ENCODE assay signal across 26 mouse cellular contexts in genomic region chr11:93440466-93440865, GRCm38 (mm10).
"Had no signal": no experiment of that assay in that cellular context is flagged by ENCODE, and none has a peak within 500 bp of the region (broad histone marks: within the 10 kb centered on the region; RNA-seq: fewer than 3 reads in every experiment).

No protein-coding gene starts in this region.

- H3K9ac ChIP-seq: heart, embryonic 13.5 days; heart, embryonic 15.5 days; hindbrain, embryonic 13.5 days; hindbrain, embryonic 15.5 days; intestine, embryonic 15.5 days; limb, embryonic 12.5 days; liver, embryonic 13.5 days; liver, embryonic 15.5 days had no signal

- DNase-seq: gastrocnemius, postnatal 14 days; gastrocnemius, postnatal 36 days; heart, adult 11 months; heart, adult 2 months; heart, postnatal 14 days; heart, postnatal 36 days; kidney, adult 18-20 months; kidney, adult 8-10 months; kidney, postnatal 10 days; kidney, postnatal 25 days; kidney, postnatal 4 days; liver; liver, embryonic 13.5 days had no signal

- H3K4me1 ChIP-seq: heart, embryonic 13.5 days; heart, embryonic 15.5 days; hindbrain, embryonic 13.5 days; intestine, embryonic 15.5 days; limb, embryonic 10.5 days; limb, embryonic 12.5 days; liver, embryonic 13.5 days; liver, embryonic 15.5 days had no signal

- H3K4me3 ChIP-seq: heart, adult 2 months; heart, embryonic 13.5 days; heart, embryonic 15.5 days; hindbrain, embryonic 13.5 days; hindbrain, embryonic 15.5 days; intestine, embryonic 15.5 days; layer of hippocampus, adult 2 months; limb, embryonic 10.5 days; limb, embryonic 12.5 days; liver, embryonic 13.5 days; liver, embryonic 15.5 days had no signal

- H3K9me3 ChIP-seq: heart, embryonic 13.5 days; heart, embryonic 15.5 days; hindbrain, embryonic 13.5 days; hindbrain, embryonic 15.5 days; intestine, embryonic 15.5 days; limb, embryonic 10.5 days; limb, embryonic 12.5 days; liver, embryonic 15.5 days had no signal

- H3K36me3 ChIP-seq: heart, embryonic 13.5 days; heart, embryonic 15.5 days; hindbrain, embryonic 13.5 days; hindbrain, embryonic 15.5 days; intestine, embryonic 15.5 days; limb, embryonic 10.5 days; limb, embryonic 12.5 days; liver, embryonic 13.5 days; liver, embryonic 15.5 days had no signal

- H3K4me2 ChIP-seq: heart, embryonic 11.5 days; heart, embryonic 13.5 days; heart, embryonic 15.5 days; hindbrain, embryonic 13.5 days; hindbrain, embryonic 15.5 days; intestine, embryonic 15.5 days; limb, embryonic 12.5 days; liver, embryonic 11.5 days; liver, embryonic 13.5 days; liver, embryonic 15.5 days had no signal

- H3K27ac ChIP-seq: heart, adult 2 months; heart, embryonic 13.5 days; heart, embryonic 15.5 days; hindbrain, embryonic 13.5 days; hindbrain, embryonic 15.5 days; intestine, embryonic 15.5 days; layer of hippocampus, adult 2 months; limb, embryonic 10.5 days; limb, embryonic 12.5 days; liver, embryonic 13.5 days; liver, embryonic 15.5 days had no signal

- H3K27me3 ChIP-seq: heart, embryonic 13.5 days; heart, embryonic 15.5 days; hindbrain, embryonic 13.5 days; hindbrain, embryonic 15.5 days; intestine, embryonic 15.5 days; limb, embryonic 12.5 days; liver, embryonic 13.5 days; liver, embryonic 15.5 days had no signal

- ATAC-seq: inflammation-experienced regulatory T-cells, adult 6 months; intestine, embryonic 15.5 days; intestine, postnatal 0 days had no signal
